24 mouse cellular contexts compared by ENCODE assay signal in genomic region chr9:66878899-66879298, GRCm38 (mm10). TPM values are rescaled to one million over a fixed set of nuclear protein-coding genes. Genes with fewer than 3 reads are reported as not detected.
DNase-seq lines count a peak whose midpoint lies in the region; ATAC-seq and TF ChIP-seq lines count a peak whose summit lies in the region.
"Had no signal": no experiment of that assay in that cellular context is flagged by ENCODE, and none has a peak within 500 bp of the region (broad histone marks: within the 10 kb centered on the region; RNA-seq: fewer than 3 reads in every experiment).

No protein-coding gene starts in this region.

- peaks cover 62% of the 10 kb centered on the region for H3K4me1 ChIP-seq in bone marrow macrophage, adult 2 months (ENCODE audit: control insufficient read depth, insufficient read depth, low read length)
- H3K4me1 ChIP-seq in liver, embryonic 12.5 days = peaks cover 39% of the 10 kb centered on the region

- no peak for TF ChIP-seq POLR2A in bone marrow macrophage, adult 2 months (IDR thresholded peaks at IDR 0.05; ENCODE audit: borderline replicate concordance, low read depth, low read length)

- 86% methylated on average over 3 of the region's 3 CpGs for WGBS in liver, embryonic 12.5 days (ENCODE audit: insufficient replicate concordance)

- no peaks in the 10 kb centered on the region for H3K27me3 ChIP-seq in liver, embryonic 12.5 days (replicated peaks)
- H3K27me3 ChIP-seq: embryonic facial prominence, embryonic 13.5 days; embryonic facial prominence, embryonic 15.5 days; forebrain, embryonic 12.5 days had no signal

- peaks cover 24% of the 10 kb centered on the region for H3K36me3 ChIP-seq in liver, embryonic 12.5 days

- ATAC-seq in liver, embryonic 12.5 days = no peak
- ATAC-seq in megakaryocyte-erythroid progenitor cell, adult 5-6 weeks (replicated peaks; ENCODE audit: low FRiP score, low TSS enrichment, poor library complexity, severe bottlenecking) = no peak
- ATAC-seq: forebrain, embryonic 14.5 days; forebrain, embryonic 16.5 days had no signal

- TF ChIP-seq CTCF in layer of hippocampus, adult 2 months (conservative IDR thresholded peaks at IDR 0.05) = no peak
- no peak for TF ChIP-seq CTCF in bone marrow macrophage, adult 2 months (IDR thresholded peaks at IDR 0.05; ENCODE audit: low read depth, low read length)

- H3K4me2 ChIP-seq in liver, embryonic 12.5 days = no peak overlapping the region
- H3K4me2 ChIP-seq: embryonic facial prominence, embryonic 13.5 days; embryonic facial prominence, embryonic 15.5 days; forebrain, embryonic 12.5 days had no signal

- no peak overlapping the region for H3K9ac ChIP-seq in liver, embryonic 12.5 days
- H3K9ac ChIP-seq: embryonic facial prominence, embryonic 13.5 days; embryonic facial prominence, embryonic 15.5 days; forebrain, embryonic 12.5 days had no signal

- DNase-seq in layer of hippocampus, adult 2 months (ENCODE audit: low spot score in 2 of 2) = peak in 1 of 2 experiments; percentile 48
- DNase-seq in layer of hippocampus, postnatal 36 days = no peak
- peak; percentile 57 for DNase-seq in brain, adult 2 months (ENCODE audit: low read depth, low spot score)
- peak; percentile 62 for DNase-seq in telencephalon, adult 2 months (ENCODE audit: low read depth, low spot score)
- DNase-seq: adrenal gland, adult 2 months; adrenal gland, postnatal 10 days; adrenal gland, postnatal 25 days; cerebellum, adult 11 months; cerebellum, adult 18-20 months; cerebellum, adult 8-10 months; cerebellum, adult 9-11 months; cerebellum, postnatal 14 days; cerebellum, postnatal 36 days; embryo, embryonic 11 days had no signal

- no peaks in the 10 kb centered on the region for H3K9me3 ChIP-seq in liver, embryonic 12.5 days (replicated peaks)
- H3K9me3 ChIP-seq: embryonic facial prominence, embryonic 15.5 days had no signal

- H3K4me3 ChIP-seq in layer of hippocampus, adult 2 months = no peak overlapping the region
- H3K4me3 ChIP-seq in bone marrow macrophage, adult 2 months (ENCODE audit: insufficient read depth, low read length) = no peak overlapping the region
- H3K4me3 ChIP-seq in liver, embryonic 12.5 days = no peak overlapping the region
- H3K4me3 ChIP-seq: embryonic facial prominence, embryonic 13.5 days; embryonic facial prominence, embryonic 15.5 days; erythroblast, embryonic 14.5 days; forebrain, embryonic 10.5 days; forebrain, embryonic 12.5 days had no signal

- H3K27ac ChIP-seq in layer of hippocampus, adult 2 months = peak overlapping the region; percentile 28; the same call in 1 of the 2 replicates
- H3K27ac ChIP-seq in bone marrow macrophage, adult 2 months (ENCODE audit: insufficient read depth, low read depth, low read length) = peak overlapping the region; percentile 89
- no peak overlapping the region for H3K27ac ChIP-seq in liver, embryonic 12.5 days
- H3K27ac ChIP-seq: embryonic facial prominence, embryonic 13.5 days; embryonic facial prominence, embryonic 15.5 days; forebrain, embryonic 10.5 days; forebrain, embryonic 12.5 days had no signal

RNA-seq across cellular contexts. Expression of gene Rab8b, which starts 40.6 kb away (rescaled TPM):
- total RNA-seq in layer of hippocampus, adult 2 months (2021) = 10 to 100 TPM; 46.1 to 47.1 TPM
- total RNA-seq in layer of hippocampus, postnatal 36 days (2021) = 10 to 100 TPM; 53.1 to 53.3 TPM
- 160 and 169 TPM in 2 replicates for polyA plus RNA-seq in bone marrow macrophage, adult 2 months (2012; ENCODE audit: insufficient read depth, insufficient read length, missing spikeins)
- polyA plus RNA-seq in liver, embryonic 12.5 days (2016; fragmentation: Nextera tagmentation; extraction: Ambion mirVana) = 39.4 and 42.2 TPM in 2 replicates
- total RNA-seq in megakaryocyte-erythroid progenitor cell, adult 5-6 weeks (2014; fragmentation: Nextera tagmentation) = 45.9 and 52.1 TPM in 2 replicates
- total RNA-seq in megakaryocyte-erythroid progenitor cell, adult 5-6 weeks (2017) = 81.6 and 90.4 TPM in 2 replicates

RNA-seq across cellular contexts. Expression of gene Aph1c, which starts 44.4 kb away (rescaled TPM):
- total RNA-seq in layer of hippocampus, adult 2 months (2021) = 1 to 10 TPM; 7.6 to 8.4 TPM
- 1 to 10 TPM; 8.3 to 9.5 TPM for total RNA-seq in layer of hippocampus, postnatal 36 days (2021)
- polyA plus RNA-seq in bone marrow macrophage, adult 2 months (2012; ENCODE audit: insufficient read depth, insufficient read length, missing spikeins) = 93.9 and 111 TPM in 2 replicates
- 0.87 and 1.3 TPM in 2 replicates for polyA plus RNA-seq in liver, embryonic 12.5 days (2016; fragmentation: Nextera tagmentation; extraction: Ambion mirVana)
- total RNA-seq in megakaryocyte-erythroid progenitor cell, adult 5-6 weeks (2014; fragmentation: Nextera tagmentation) = 1.8 TPM in 1 of 2 replicates, not detected in the other
- 0.50 and 0.80 TPM in 2 replicates for total RNA-seq in megakaryocyte-erythroid progenitor cell, adult 5-6 weeks (2017)
- polyA plus RNA-seq: erythroblast, embryonic 14.5 days had no signal

Comparison
In these comparisons a context has a peak if more than half of its experiments do, and no peak if none do; other contexts are left out.
1. DNase-seq: peak in brain, adult 2 months (single experiment) and telencephalon, adult 2 months (single experiment); none in layer of hippocampus, postnatal 36 days (0 of 2).